Mouse (Mus musculus): ENCODE data around the gene Efhc1.

DNA sequence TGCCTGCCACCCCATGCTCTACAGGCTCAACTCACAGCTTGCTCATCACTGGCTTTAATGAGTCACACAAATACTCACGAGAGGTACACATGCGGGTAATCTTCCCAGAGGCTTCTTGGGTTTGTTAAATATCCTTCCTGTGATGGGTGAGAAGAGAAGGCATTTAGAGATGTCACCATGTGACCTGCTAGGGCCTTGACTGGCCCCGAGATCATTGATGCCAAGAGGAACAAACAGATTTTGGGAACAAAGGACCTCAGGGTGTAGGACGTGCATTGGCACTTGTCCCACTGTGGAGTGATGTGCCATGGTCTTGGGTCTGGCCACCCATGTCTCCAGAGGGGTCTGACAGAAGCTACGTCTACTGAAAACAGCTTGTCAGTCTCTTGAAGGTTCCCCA, 55.3 kb downstream of the Efhc1 start:
- TF ChIP-seq POLR2A (IDR thresholded peaks at IDR 0.05; ENCODE audit: borderline replicate concordance, low read depth, low read length), result no peak
- no peak for TF ChIP-seq CTCF (IDR thresholded peaks at IDR 0.05; ENCODE audit: low read depth, low read length)
